ENCODE assay signal across 8 mouse cellular contexts in genomic region chr6:3498162-3498848, GRCm38 (mm10). TPM values are rescaled to one million over a fixed set of nuclear protein-coding genes. Genes with fewer than 3 reads are reported as not detected.
DNase-seq lines count a peak whose midpoint lies in the region; ATAC-seq and TF ChIP-seq lines count a peak whose summit lies in the region.

Hepacam2 (minus strand) TSS chr6:3498298.
Vps50 (plus strand) TSS chr6:3498382.

- DNase-seq in Patski (ENCODE audit: low read depth, low spot score), result peak; percentile 58
- DNase-seq in cerebellum, postnatal 14 days, result peak; percentile 91 to 92
- peak; percentile 84 to 85 for DNase-seq in frontal cortex, postnatal 14 days (ENCODE audit: low spot score in 2 of 2)
- DNase-seq in layer of hippocampus, postnatal 25 days (ENCODE audit: extremely low spot score in 1 of 2, low spot score in 1 of 2), result peak; percentile 69 to 74
- DNase-seq in lung, postnatal 25 days (ENCODE audit: low spot score), result peak; percentile 95
- DNase-seq in retina, embryonic 14.5 days (ENCODE audit: low spot score), result peak; percentile 93
- DNase-seq in thymus, postnatal 4 days, result peak; percentile 88

- TF ChIP-seq CTCF in Patski (IDR thresholded peaks at IDR 0.05), result no peak

- peak within 1 kb of the TSS; percentile 89 for H3K4me2 ChIP-seq in hindbrain, embryonic 13.5 days

- peaks cover 24% of the 10 kb centered on the region for H3K27me3 ChIP-seq in Patski
- H3K27me3 ChIP-seq in hindbrain, embryonic 13.5 days, result no peaks in the 10 kb centered on the region

- H3K36me3 ChIP-seq in hindbrain, embryonic 13.5 days, result no peaks in the 10 kb centered on the region

- peak within 1 kb of the TSS; percentile 83 for H3K4me3 ChIP-seq in hindbrain, embryonic 13.5 days

- H3K4me1 ChIP-seq in hindbrain, embryonic 13.5 days (replicated peaks), result peaks cover 13% of the 10 kb centered on the region

- H3K9ac ChIP-seq in hindbrain, embryonic 13.5 days, result peak within 1 kb of the TSS; percentile 77

- peak within 1 kb of the TSS; percentile 48; the same call in 1 of the 2 replicates for H3K27ac ChIP-seq in hindbrain, embryonic 13.5 days

- no peaks in the 10 kb centered on the region for H3K9me3 ChIP-seq in hindbrain, embryonic 13.5 days

- POLR2A ChIA-PET in Patski (lab: Charles Lee), result interaction anchor here (0.9 kb wide), 1 partner anchor 17 kb away, joined by 3 read pairs; no protein-coding TSS in a partner anchor

- under 1% methylated on average over 28 of the region's 28 CpGs for WGBS in hindbrain, embryonic 13.5 days

- in situ Hi-C loops in Patski (cut with MboI; ENCODE audit: low pct_unique_long_range_greater_than_20kb), result no loop called here

- peak; percentile 100 for ATAC-seq in Patski
- peak; percentile 98 for ATAC-seq in hindbrain, embryonic 13.5 days (ENCODE audit: low FRiP score)

- CTCF ChIA-PET in Patski (lab: Charles Lee), result interaction anchor here (1.1 kb wide), 2 partner anchors 10 to 17 kb away, joined by 3 read pairs; no protein-coding TSS in a partner anchor

RNA-seq across cellular contexts. Expression of gene Hepacam2, which starts in this region (rescaled TPM):
- 0.23 TPM for polyA plus RNA-seq in Patski (2021)
- 1.5 and 1.6 TPM in 2 replicates for polyA plus RNA-seq in hindbrain, embryonic 13.5 days (2015; fragmentation: Nextera tagmentation; extraction: Ambion mirVana)
- total RNA-seq in layer of hippocampus, postnatal 25 days (2021), result under 1 TPM; 0.34 to 0.61 TPM

RNA-seq across cellular contexts. Expression of gene Vps50, which starts in this region (rescaled TPM):
- polyA plus RNA-seq in Patski (2021), result 28.6 TPM
- polyA plus RNA-seq in hindbrain, embryonic 13.5 days (2015; fragmentation: Nextera tagmentation; extraction: Ambion mirVana), result 50.3 and 53.6 TPM in 2 replicates
- 10 to 100 TPM; 50.5 to 51.2 TPM for total RNA-seq in layer of hippocampus, postnatal 25 days (2021)

Comparison
In these comparisons a context has a peak if more than half of its experiments do, and no peak if none do; other contexts are left out.
1. Peak in every context shown above with its lines: DNase-seq, ATAC-seq, H3K4me3 ChIP-seq and H3K27ac ChIP-seq.